Mouse (Mus musculus): ENCODE data around the gene Lemd1.

DNA sequence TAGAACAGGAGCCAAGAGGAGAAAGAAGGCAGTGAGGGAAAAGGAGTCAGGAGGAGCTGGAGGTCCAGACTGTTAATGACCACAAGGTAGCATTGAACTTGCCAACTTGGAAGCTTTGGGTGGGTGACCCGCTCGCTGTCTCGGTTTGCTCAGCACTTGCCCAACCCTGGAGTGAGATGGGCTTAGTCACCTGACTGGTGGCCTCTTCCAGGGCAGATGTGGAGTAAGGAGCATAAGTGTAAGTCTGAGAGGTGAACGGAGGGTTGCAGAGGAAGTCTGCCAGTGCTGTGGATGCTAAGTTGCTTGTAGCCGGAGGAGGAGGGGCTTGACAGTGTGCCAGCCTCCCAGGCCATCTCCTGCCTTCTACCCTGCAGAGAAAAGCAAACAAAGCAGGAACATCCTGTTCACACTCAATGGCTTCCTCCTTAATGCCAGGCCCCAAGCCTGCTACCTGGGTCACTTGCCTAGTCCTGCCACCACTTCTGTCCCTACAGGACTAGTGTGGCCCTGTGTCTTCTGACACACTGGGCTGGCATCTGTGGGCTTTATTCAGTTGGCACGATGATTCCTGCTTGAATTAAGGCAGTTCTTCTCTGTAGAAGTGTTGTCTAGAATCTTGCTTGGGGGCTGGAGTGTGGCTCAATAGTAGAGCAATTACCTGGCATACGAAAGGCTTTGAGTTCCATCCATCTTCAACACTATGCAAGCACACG, 45.1 kb upstream of the Lemd1 start:
- TF ChIP-seq GATA1 (IDR thresholded peaks at IDR 0.05; ENCODE audit: low read length), result no peak
- TF ChIP-seq TAL1 (IDR thresholded peaks at IDR 0.05; ENCODE audit: low read length), result no peak
